Mouse (Mus musculus) CH12.LX (cell line): Measurements from ENCODE around the gene Apoc4.

Experiments used
- CTCF ChIP-seq, 2 experiments: IDR thresholded peaks in 1 of 2; conservative IDR thresholded peaks in 1 of 2; 2 replicates each; pipeline ENCODE4 v1.5.1; 2011 to 2012; ENCODE audit warnings: low read depth in 2 of 2, low read length in 2 of 2, improper control_type of control experiment in 1 of 2, inconsistent platforms in 1 of 2, mild to moderate bottlenecking in 1 of 2, moderate library complexity in 1 of 2
- HCFC1 ChIP-seq: IDR thresholded peaks from 2 replicates; pipeline ENCODE4 v1.6.1; 2012; ENCODE audit warnings: low read depth, mild to moderate bottlenecking, inconsistent platforms, low read length, improper control_type of control experiment
- IRF4 ChIP-seq: IDR thresholded peaks from 2 replicates; pipeline ENCODE4 v1.6.1; 2014; ENCODE audit warnings: low read depth, mild to moderate bottlenecking, inconsistent platforms, low read length, improper control_type of control experiment

GRCm38 (mm10) chr7:19663940-19664339, 17.3 kb downstream of the Apoc4 start:
- TF ChIP-seq CTCF (conservative IDR thresholded peaks at IDR 0.05 in 1 of 2, IDR thresholded peaks at IDR 0.05 in 1 of 2; ENCODE audit: low read depth in 2 of 2, low read length in 2 of 2), result no peak
- TF ChIP-seq HCFC1, result no peak
- TF ChIP-seq IRF4, result no peak
